Mouse (Mus musculus) adrenal gland, adult 18-20 months (tissue): Measurements from ENCODE around the gene Scgb1c1. TPM values are rescaled to one million over a fixed set of nuclear protein-coding genes. Genes with fewer than 3 reads are reported as not detected.
"Not testable (repeated sequence)": the region's sequence is repeated elsewhere in the genome, so short reads cannot be mapped to it uniquely, and the experiment has no call there.

Source experiments
- DNase-seq, 2 experiments: peaks; one replicate each; pipeline ENCODE4 v3.0.0; 2021 to 2022; ENCODE audit warnings: low spot score in 2 of 2
- total RNA-seq, 2 experiments: library from RNA; stranded (reverse); gene quantifications; 1 replicate in 1 of 2; 2 replicates in 1 of 2; pipeline ENCODE4 v1.2.3; 2021

Scgb1c1 gene
- total RNA-seq, 2 experiments from 2014 or later = not detected

- no peak for DNase-seq
Observed at GRCm38 (mm10) chr7:140877364-140877763, 32.0 kb downstream of the Scgb1c1 start.

GRCm38 (mm10) chr7:140879355-140879754 lies 34.0 kb downstream of the Scgb1c1 start:
- DNase-seq = no peak

- DNase-seq = no peak
Observed at GRCm38 (mm10) chr7:140880419-140880818, 35.1 kb downstream of the Scgb1c1 start.

GRCm38 (mm10) chr7:140880865-140881515 lies 35.6 kb downstream of the Scgb1c1 start:
- no peak for DNase-seq

GRCm38 (mm10) chr7:140881696-140882468 lies 36.5 kb downstream of the Scgb1c1 start, which contains the start of the genes Psmd13 and Sirt3:
TSS of gene Psmd13 (plus strand) at chr7:140881968.
TSS of gene Sirt3 (minus strand) at chr7:140882309.
- peak; percentile 91 to 93 for DNase-seq

- DNase-seq = no peak
Observed at GRCm38 (mm10) chr7:140882469-140882803, 37.1 kb downstream of the Scgb1c1 start.

- DNase-seq = not testable (repeated sequence)
Observed at GRCm38 (mm10) chr7:140890636-140891035, 45.3 kb downstream of the Scgb1c1 start.

- DNase-seq = no peak
Observed at GRCm38 (mm10) chr7:140894031-140894430, 48.7 kb downstream of the Scgb1c1 start.

- DNase-seq = no peak
Observed at GRCm38 (mm10) chr7:140894611-140895010, 49.3 kb downstream of the Scgb1c1 start.

Other genes starting within 250 kb of the Scgb1c1 start
- gene Olfr46, start 244.3 kb upstream of the Scgb1c1 start, total RNA-seq = not detected
- gene Olfr61, start 216.6 kb upstream of the Scgb1c1 start, total RNA-seq = not detected
- not detected for gene Olfr53, start 199.1 kb upstream of the Scgb1c1 start, total RNA-seq
- under 1 TPM in 1 of 2 experiments, not detected in 1; 0.03 TPM for gene Olfr539, start 185.6 kb upstream of the Scgb1c1 start, total RNA-seq
- not detected for gene Olfr45, start 163.6 kb upstream of the Scgb1c1 start, total RNA-seq
- not detected for gene Olfr541, start 148.3 kb upstream of the Scgb1c1 start, total RNA-seq
- 100 to 1,000 TPM; 200 to 317 TPM for gene Cyp2e1, start 81.8 kb upstream of the Scgb1c1 start, total RNA-seq
- gene Syce1, start 57.7 kb upstream of the Scgb1c1 start, total RNA-seq = under 1 TPM in 1 of 2 experiments, not detected in 1; 0.19 TPM
- gene Zfp941, start 23.4 kb upstream of the Scgb1c1 start, total RNA-seq = 1 to 10 TPM; 2.0 to 2.8 TPM
- gene Urah, start 10.5 kb upstream of the Scgb1c1 start, total RNA-seq = 1 to 10 TPM in 1 of 2 experiments, under 1 TPM in 1; 0.76 to 1.1 TPM
- gene Odf3, start 2.3 kb downstream of the Scgb1c1 start, total RNA-seq = under 1 TPM; 0.26 to 0.40 TPM
- under 1 TPM; 0.36 to 0.61 TPM for gene Gm45785, start 10.8 kb downstream of the Scgb1c1 start, total RNA-seq
- 10 to 100 TPM; 49.5 to 65.5 TPM for gene Ric8a, start 11.4 kb downstream of the Scgb1c1 start, total RNA-seq
- gene Bet1l, start 12.0 kb downstream of the Scgb1c1 start, total RNA-seq = 10 to 100 TPM; 37.8 to 42.8 TPM
- gene Psmd13, start 36.4 kb downstream of the Scgb1c1 start, total RNA-seq = 100 to 1,000 TPM; 100 to 116 TPM
- gene Sirt3, start 36.8 kb downstream of the Scgb1c1 start, total RNA-seq = 10 to 100 TPM; 28.6 to 45.7 TPM
- gene Cox8b, start 54.9 kb downstream of the Scgb1c1 start, total RNA-seq = 1,000 to 10,000 TPM; 1,018 to 1,993 TPM
- 1 to 10 TPM in 1 of 2 experiments, under 1 TPM in 1; 0.96 to 1.5 TPM for gene Nlrp6, start 75.4 kb downstream of the Scgb1c1 start, total RNA-seq
- gene Pgghg, start 95.8 kb downstream of the Scgb1c1 start, total RNA-seq = 10 to 100 TPM; 30.4 to 32.3 TPM
- 1 to 10 TPM; 1.4 to 1.7 TPM for gene Ifitm5, start 104.7 kb downstream of the Scgb1c1 start, total RNA-seq
- gene Gm45717, start 110.4 kb downstream of the Scgb1c1 start, total RNA-seq = 1 to 10 TPM in 1 of 2 experiments, not detected in 1; 1.2 TPM
- 100 to 1,000 TPM; 433 to 585 TPM for gene Ifitm2, start 110.4 kb downstream of the Scgb1c1 start, total RNA-seq
- gene Ifitm1, start 121.7 kb downstream of the Scgb1c1 start, total RNA-seq = 1 to 10 TPM; 6.9 to 9.8 TPM
- gene Ifitm3, start 165.2 kb downstream of the Scgb1c1 start, total RNA-seq = 100 to 1,000 TPM in 1 of 2 experiments, 10 to 100 TPM in 1; 94.2 to 155 TPM
- gene Ifitm6, start 172.4 kb downstream of the Scgb1c1 start, total RNA-seq = under 1 TPM; 0.64 to 0.66 TPM
- gene Gm17387, start 183.6 kb downstream of the Scgb1c1 start, total RNA-seq = not detected
- 1 to 10 TPM; 1.3 to 2.7 TPM for gene B4galnt4, start 215.6 kb downstream of the Scgb1c1 start, total RNA-seq
- gene Pkp3, start 232.7 kb downstream of the Scgb1c1 start, total RNA-seq = 1 to 10 TPM; 1.8 to 3.3 TPM